Mouse (Mus musculus): Measurements from ENCODE around the gene Nmnat3. TPM values are rescaled to one million over a fixed set of nuclear protein-coding genes. Genes with fewer than 3 reads are reported as not detected.

Nmnat3 gene
- polyA plus RNA-seq, 1 experiment from 2014 or later, result 4.5 TPM

GRCm38 (mm10) chr9:98289665-98290064, 2.4 kb downstream of the Nmnat3 start:
- H3K27me3 ChIP-seq, result no peaks in the 10 kb centered on the region
- H3K4me3 ChIP-seq, result no peak overlapping the region
- H3K36me3 ChIP-seq, result no peaks in the 10 kb centered on the region
- H3K9ac ChIP-seq, result no peak overlapping the region
- peaks cover 7% of the 10 kb centered on the region for H3K4me1 ChIP-seq
- no peak overlapping the region for H3K4me2 ChIP-seq (replicated peaks)
- ATAC-seq (ENCODE audit: low FRiP score, low read depth), result no peak
- H3K9me3 ChIP-seq, result no peaks in the 10 kb centered on the region
- H3K27ac ChIP-seq, result no peak overlapping the region

GRCm38 (mm10) chr9:98290591-98290990, 3.4 kb downstream of the Nmnat3 start:
- Histone ChIP-seq H3K27ac (no peak overlapping the region), H3K27me3 (no peaks in the 10 kb centered on the region), H3K4me1 (peaks cover 7% of the 10 kb centered on the region), H3K36me3 (no peaks in the 10 kb centered on the region), H3K9me3 (no peaks in the 10 kb centered on the region), H3K4me2 (replicated peaks) (no peak overlapping the region), H3K9ac (no peak overlapping the region), H3K4me3 (no peak overlapping the region)
- no peak for ATAC-seq (ENCODE audit: low FRiP score, low read depth)
- WGBS, result 71% methylated on average over 1 of the region's 1 CpGs

- Histone ChIP-seq H3K4me3 (peak overlapping the region; percentile 57), H3K4me1 (peaks cover 13% of the 10 kb centered on the region), H3K4me2 (replicated peaks) (peak overlapping the region; percentile 79), H3K27ac (no peak overlapping the region), H3K36me3 (no peaks in the 10 kb centered on the region), H3K9ac (peak overlapping the region; percentile 62), H3K9me3 (no peaks in the 10 kb centered on the region), H3K27me3 (no peaks in the 10 kb centered on the region)
- WGBS, result under 1% methylated on average over 56 of the region's 56 CpGs
- ATAC-seq (ENCODE audit: low FRiP score, low read depth), result peak; percentile 83
Observed at GRCm38 (mm10) chr9:98296383-98297201, 9.4 kb downstream of the Nmnat3 start.

GRCm38 (mm10) chr9:98297234-98297936, 10.2 kb downstream of the Nmnat3 start:
- peak overlapping the region; percentile 62 for H3K9ac ChIP-seq
- WGBS, result 14% methylated on average over 12 of the region's 12 CpGs
- no peaks in the 10 kb centered on the region for H3K9me3 ChIP-seq
- peak; percentile 17; the same call in 1 of the 2 replicates for ATAC-seq (ENCODE audit: low FRiP score, low read depth)
- H3K36me3 ChIP-seq, result no peaks in the 10 kb centered on the region
- peak overlapping the region; percentile 57 for H3K4me3 ChIP-seq
- peak overlapping the region; percentile 79 for H3K4me2 ChIP-seq (replicated peaks)
- H3K4me1 ChIP-seq, result peaks cover 7% of the 10 kb centered on the region
- no peak overlapping the region for H3K27ac ChIP-seq
- H3K27me3 ChIP-seq, result no peaks in the 10 kb centered on the region

- Histone ChIP-seq H3K4me3 (no peak overlapping the region), H3K36me3 (no peaks in the 10 kb centered on the region), H3K27ac (no peak overlapping the region), H3K9ac (no peak overlapping the region), H3K27me3 (no peaks in the 10 kb centered on the region), H3K4me1 (peaks cover 7% of the 10 kb centered on the region), H3K4me2 (replicated peaks) (no peak overlapping the region), H3K9me3 (no peaks in the 10 kb centered on the region)
- WGBS, result 67% methylated on average over 6 of the region's 6 CpGs
- ATAC-seq (ENCODE audit: low FRiP score, low read depth), result no peak
Observed at GRCm38 (mm10) chr9:98297937-98298595, 10.8 kb downstream of the Nmnat3 start.

GRCm38 (mm10) chr9:98298761-98299160, 11.5 kb downstream of the Nmnat3 start:
- H3K27me3 ChIP-seq, result no peaks in the 10 kb centered on the region
- H3K4me3 ChIP-seq, result no peak overlapping the region
- 76% methylated on average over 3 of the region's 3 CpGs for WGBS
- ATAC-seq (ENCODE audit: low FRiP score, low read depth), result no peak
- no peaks in the 10 kb centered on the region for H3K9me3 ChIP-seq
- no peaks in the 10 kb centered on the region for H3K36me3 ChIP-seq
- H3K9ac ChIP-seq, result no peak overlapping the region
- no peak overlapping the region for H3K27ac ChIP-seq
- H3K4me2 ChIP-seq (replicated peaks), result no peak overlapping the region
- H3K4me1 ChIP-seq, result peaks cover 7% of the 10 kb centered on the region

- Histone ChIP-seq H3K4me3 (no peak overlapping the region), H3K27ac (no peak overlapping the region), H3K36me3 (no peaks in the 10 kb centered on the region), H3K9ac (no peak overlapping the region), H3K4me2 (replicated peaks) (no peak overlapping the region), H3K4me1 (peaks cover 7% of the 10 kb centered on the region), H3K9me3 (no peaks in the 10 kb centered on the region), H3K27me3 (no peaks in the 10 kb centered on the region)
- ATAC-seq (ENCODE audit: low FRiP score, low read depth), result no peak
- 84% methylated on average over 7 of the region's 7 CpGs for WGBS
Observed at GRCm38 (mm10) chr9:98299235-98299634, 12.0 kb downstream of the Nmnat3 start.

- Histone ChIP-seq H3K9me3 (no peaks in the 10 kb centered on the region), H3K27ac (no peak overlapping the region), H3K36me3 (no peaks in the 10 kb centered on the region), H3K27me3 (no peaks in the 10 kb centered on the region), H3K4me3 (no peak overlapping the region), H3K4me1 (peaks cover 7% of the 10 kb centered on the region), H3K9ac (no peak overlapping the region), H3K4me2 (replicated peaks) (no peak overlapping the region)
- ATAC-seq (ENCODE audit: low FRiP score, low read depth), result no peak
- WGBS, result 60% methylated on average over 7 of the region's 7 CpGs
Observed at GRCm38 (mm10) chr9:98300582-98300981, 13.3 kb downstream of the Nmnat3 start.

- ATAC-seq (ENCODE audit: low FRiP score, low read depth), result no peak
- WGBS, result 80% methylated on average over 6 of the region's 6 CpGs
Observed at GRCm38 (mm10) chr9:98307011-98307410, 19.8 kb downstream of the Nmnat3 start.

GRCm38 (mm10) chr9:98311316-98311965, 24.2 kb downstream of the Nmnat3 start:
- H3K27ac ChIP-seq, result no peak overlapping the region
- no peaks in the 10 kb centered on the region for H3K9me3 ChIP-seq
- no peaks in the 10 kb centered on the region for H3K27me3 ChIP-seq
- H3K36me3 ChIP-seq, result no peaks in the 10 kb centered on the region
- H3K4me1 ChIP-seq, result no peaks in the 10 kb centered on the region
- no peak overlapping the region for H3K4me2 ChIP-seq (replicated peaks)
- 85% methylated on average over 12 of the region's 12 CpGs for WGBS
- no peak overlapping the region for H3K9ac ChIP-seq
- ATAC-seq (ENCODE audit: low FRiP score, low read depth), result no peak
- H3K4me3 ChIP-seq, result no peak overlapping the region

More at GRCm38 (mm10) chr9:98307011-98307410, 19.8 kb downstream of the Nmnat3 start:
- H3K27me3 ChIP-seq, result no peaks in the 10 kb centered on the region
- no peak overlapping the region for H3K27ac ChIP-seq
- H3K9ac ChIP-seq, result no peak overlapping the region
- no peaks in the 10 kb centered on the region for H3K9me3 ChIP-seq
- no peak overlapping the region for H3K4me3 ChIP-seq
- no peak overlapping the region for H3K4me2 ChIP-seq (replicated peaks)
- no peaks in the 10 kb centered on the region for H3K4me1 ChIP-seq
- H3K36me3 ChIP-seq, result no peaks in the 10 kb centered on the region

GRCm38 (mm10) chr9:98312622-98313374, 25.6 kb downstream of the Nmnat3 start:
- no peaks in the 10 kb centered on the region for H3K36me3 ChIP-seq
- no peak overlapping the region for H3K4me3 ChIP-seq
- 86% methylated on average over 6 of the region's 6 CpGs for WGBS
- no peak overlapping the region for H3K9ac ChIP-seq
- ATAC-seq (ENCODE audit: low FRiP score, low read depth), result no peak
- no peaks in the 10 kb centered on the region for H3K4me1 ChIP-seq
- no peak overlapping the region for H3K27ac ChIP-seq
- no peaks in the 10 kb centered on the region for H3K9me3 ChIP-seq
- no peaks in the 10 kb centered on the region for H3K27me3 ChIP-seq
- no peak overlapping the region for H3K4me2 ChIP-seq (replicated peaks)
